Mouse (Mus musculus): ENCODE data around the gene Glyat.

Glyat gene

DNA sequence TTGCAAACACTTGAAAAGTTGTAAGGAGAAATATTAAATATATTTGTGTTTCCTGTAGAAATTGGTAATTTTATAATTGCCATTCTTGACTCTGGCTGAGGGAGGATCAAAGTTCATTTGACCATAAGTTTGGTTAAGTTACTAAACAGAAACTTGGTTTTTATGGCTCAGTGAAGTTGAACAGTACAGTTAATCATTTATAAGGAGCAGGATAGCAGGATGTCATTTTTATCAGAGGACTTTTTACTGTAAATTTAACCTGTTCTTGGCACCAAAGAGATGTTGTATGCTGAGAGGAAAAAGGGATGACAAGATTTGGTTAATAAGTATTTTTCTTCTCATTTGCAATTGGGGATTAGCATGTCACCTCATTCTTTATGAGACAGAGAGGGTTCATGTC is 51.5 kb downstream of the Glyat start:
- DNase-seq (ENCODE audit: low spot score in 2 of 2), result no peak

DNA sequence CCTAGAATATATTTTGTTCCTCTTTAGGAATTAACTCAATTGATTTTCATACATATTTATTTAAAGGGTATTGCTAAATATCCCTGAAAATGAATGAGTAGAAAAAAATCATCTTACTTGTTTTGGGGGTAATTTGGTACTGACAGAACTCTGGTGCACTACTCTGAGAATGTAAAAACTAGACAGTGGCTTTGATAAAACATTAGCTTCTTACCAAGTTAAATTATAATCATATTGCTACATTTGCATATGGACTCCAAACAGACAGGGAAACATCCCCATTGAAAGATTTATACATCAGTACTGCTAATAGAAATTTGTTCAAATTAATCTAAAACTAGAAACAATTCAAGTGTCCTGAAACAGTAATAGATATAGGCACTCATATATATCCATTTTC is 52.1 kb downstream of the Glyat start:
- DNase-seq (ENCODE audit: low spot score in 2 of 2), result no peak

DNA sequence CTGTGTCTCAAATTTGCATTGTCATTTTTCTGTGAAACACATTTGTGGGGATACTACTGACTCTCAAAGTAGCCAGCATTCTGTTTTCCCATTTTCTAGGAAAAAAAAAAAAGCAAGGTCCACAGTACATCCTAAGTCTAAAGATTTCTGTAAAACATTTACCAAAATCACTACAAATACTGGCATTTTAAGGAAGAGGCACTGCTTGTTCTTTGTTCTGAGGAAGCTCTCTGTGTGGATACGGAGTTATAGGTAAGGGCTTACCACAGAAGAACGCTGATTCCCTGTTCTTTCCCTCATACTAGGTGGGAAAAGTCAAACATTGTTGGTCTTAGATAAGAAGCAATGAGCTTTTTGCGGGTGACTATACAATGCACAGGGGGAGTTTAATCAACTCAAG is 62.5 kb downstream of the Glyat start, which contains the start of gene Keg1:
Keg1 (plus strand) TSS at position 197 of the 400 bp plus-strand sequence.
- no peak for DNase-seq (ENCODE audit: low spot score in 2 of 2)

DNA sequence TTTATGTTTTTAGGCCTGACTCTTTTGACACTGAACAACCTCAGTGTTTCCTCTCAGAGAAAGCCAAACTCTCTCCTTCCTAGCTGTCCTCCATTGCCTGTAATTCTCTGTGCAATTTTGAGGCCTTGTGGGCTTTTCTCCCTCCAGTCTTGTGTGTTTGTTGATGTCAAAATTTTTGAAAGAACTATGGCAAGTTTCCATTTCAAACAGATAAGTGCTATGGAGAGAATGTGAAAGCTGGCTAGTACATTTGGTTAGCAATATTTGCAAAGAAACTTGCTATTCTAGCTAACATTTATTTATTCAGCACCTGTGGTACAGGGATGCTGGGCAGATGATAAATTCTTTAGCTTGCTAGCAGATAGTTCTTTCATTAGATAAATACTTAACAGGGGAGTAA is 63.1 kb downstream of the Glyat start:
- no peak for DNase-seq (ENCODE audit: low spot score in 2 of 2)

Data from spleen, postnatal 10 days (tissue).